Mouse (Mus musculus): ENCODE measurements around the gene Mmp20. TPM values are rescaled to one million over a fixed set of nuclear protein-coding genes. Genes with fewer than 3 reads are reported as not detected.
A peak's percentile ranks its signal among the peaks of the same experiment; 100 is the strongest.

Gene Mmp20
- total RNA-seq, 4 experiments from 2014 or later = not detected

DNA sequence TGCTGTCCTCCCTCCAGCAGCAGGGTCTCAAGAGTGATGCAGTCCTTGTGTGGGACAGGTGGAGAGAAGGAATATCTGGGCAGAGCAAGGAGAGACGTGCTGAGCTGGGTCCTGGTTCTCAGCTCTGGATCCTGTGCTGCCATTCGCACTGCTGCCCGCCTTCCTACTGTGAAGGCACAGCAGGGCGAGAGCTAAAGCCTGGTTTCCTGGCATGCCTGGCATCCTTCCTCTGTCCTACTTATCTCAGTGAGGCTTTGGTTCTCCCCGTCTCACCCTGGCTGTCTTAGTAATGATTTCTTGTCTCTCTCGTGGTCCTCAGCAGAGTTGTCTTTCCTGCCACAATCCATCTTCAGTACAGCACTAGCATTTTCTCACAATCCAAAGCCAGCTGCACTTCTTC, 61.8 kb downstream of the Mmp20 start:
- no peak for DNase-seq (ENCODE audit: low spot score in 2 of 2)

DNA sequence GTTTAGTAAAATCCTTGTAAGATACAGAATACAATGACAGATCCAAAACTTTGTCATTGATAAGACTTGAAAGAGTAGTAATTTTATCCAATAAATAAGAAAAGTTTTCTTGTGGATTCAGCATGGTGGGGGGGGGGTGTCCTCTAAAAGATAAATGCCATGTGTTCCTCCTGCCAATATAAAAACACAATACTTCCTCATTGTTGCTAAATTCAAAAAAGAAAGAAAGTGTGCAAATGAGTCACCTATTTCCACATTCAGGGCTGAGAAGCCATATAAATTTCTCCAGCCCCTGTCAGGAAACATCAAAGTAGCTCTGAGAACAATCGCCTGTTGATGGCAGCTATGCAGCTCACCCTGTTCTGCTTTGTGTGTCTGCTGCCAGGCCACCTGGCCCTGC, 63.8 kb downstream of the Mmp20 start, which contains the start of gene Mmp7:
Gene Mmp7 (plus strand): TSS at position 301 of the 400 bp plus-strand sequence.
- DNase-seq (ENCODE audit: low spot score in 2 of 2) = no peak

DNA sequence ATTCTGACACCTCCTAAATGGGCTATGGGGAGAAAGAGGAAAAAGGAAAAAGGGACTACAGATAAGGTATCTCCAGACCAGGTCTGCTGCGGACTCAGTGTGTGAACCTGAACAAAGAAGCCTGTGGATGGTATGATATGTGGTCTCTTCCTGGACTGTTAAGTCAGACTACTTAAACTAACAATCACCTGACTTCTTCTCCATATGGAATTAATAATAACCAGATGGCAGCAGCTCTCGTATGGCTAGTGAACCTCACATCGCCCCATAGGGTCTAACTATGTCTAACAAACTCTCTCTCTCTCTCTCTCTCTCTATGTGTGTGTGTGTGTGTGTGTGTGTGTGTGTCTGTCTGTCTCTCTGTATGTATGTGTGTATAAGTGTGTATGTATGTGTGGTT, 65.9 kb downstream of the Mmp20 start:
- no peak for DNase-seq (ENCODE audit: low spot score in 2 of 2)

DNA sequence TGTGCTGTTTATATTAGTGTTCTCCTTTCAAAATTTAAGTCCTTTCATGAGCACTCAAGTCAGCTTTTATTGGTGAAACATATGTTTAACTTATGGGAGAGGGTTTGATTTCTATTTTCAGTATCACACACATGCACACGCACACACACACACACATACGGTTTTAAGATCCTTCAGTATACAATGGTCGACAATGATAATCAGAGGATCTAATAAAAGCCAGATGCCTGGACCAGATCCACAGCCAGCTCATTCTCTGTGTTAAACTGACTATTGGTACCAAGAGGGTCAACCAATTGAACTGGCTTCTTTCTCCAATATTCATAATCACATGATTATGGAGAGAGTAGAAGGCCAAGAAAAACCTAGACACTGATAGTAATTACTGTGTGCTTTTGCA, 67.6 kb downstream of the Mmp20 start:
- DNase-seq (ENCODE audit: low spot score in 2 of 2) = no peak

DNA sequence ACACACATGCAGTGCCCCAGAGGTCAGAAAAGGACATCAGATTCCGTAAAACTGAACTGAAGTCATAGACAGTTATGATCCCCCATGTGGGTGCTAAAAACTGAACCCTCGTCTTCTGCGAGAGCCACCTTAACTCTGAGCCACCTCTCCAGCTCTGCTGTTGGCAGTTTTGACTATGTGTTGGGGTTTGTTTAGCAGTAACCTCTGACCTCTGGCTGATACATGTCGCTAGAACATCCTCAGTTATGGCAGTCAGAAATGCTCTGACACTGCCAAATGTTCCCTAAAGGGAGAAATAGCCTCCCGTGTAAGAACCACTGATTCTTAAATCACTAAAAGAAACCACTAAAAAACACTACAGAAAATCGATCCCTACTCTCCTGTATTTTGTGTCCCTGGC, 80.7 kb downstream of the Mmp20 start:
- no peak for DNase-seq (ENCODE audit: low spot score in 2 of 2)

DNA sequence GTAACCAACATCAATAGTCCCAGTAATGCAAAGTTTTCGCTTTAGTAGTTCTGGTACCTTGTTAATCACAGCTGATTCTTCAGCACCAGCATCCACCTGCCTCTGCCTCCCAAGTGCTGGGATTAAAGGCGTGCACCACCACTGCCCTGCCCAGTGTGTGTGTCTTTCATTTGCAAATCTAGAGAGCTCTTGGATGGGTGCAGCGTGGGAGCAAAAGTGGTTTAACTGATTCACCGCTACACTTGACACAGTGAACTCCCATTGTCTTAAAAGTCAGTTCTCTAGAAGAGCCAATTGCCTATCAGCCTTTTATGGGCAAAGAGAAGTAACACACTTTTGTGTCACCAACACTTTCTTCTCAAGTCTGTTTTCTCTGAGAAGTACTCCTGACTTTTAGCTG, 83.2 kb downstream of the Mmp20 start:
- no peak for DNase-seq (ENCODE audit: low spot score in 2 of 2)

DNA sequence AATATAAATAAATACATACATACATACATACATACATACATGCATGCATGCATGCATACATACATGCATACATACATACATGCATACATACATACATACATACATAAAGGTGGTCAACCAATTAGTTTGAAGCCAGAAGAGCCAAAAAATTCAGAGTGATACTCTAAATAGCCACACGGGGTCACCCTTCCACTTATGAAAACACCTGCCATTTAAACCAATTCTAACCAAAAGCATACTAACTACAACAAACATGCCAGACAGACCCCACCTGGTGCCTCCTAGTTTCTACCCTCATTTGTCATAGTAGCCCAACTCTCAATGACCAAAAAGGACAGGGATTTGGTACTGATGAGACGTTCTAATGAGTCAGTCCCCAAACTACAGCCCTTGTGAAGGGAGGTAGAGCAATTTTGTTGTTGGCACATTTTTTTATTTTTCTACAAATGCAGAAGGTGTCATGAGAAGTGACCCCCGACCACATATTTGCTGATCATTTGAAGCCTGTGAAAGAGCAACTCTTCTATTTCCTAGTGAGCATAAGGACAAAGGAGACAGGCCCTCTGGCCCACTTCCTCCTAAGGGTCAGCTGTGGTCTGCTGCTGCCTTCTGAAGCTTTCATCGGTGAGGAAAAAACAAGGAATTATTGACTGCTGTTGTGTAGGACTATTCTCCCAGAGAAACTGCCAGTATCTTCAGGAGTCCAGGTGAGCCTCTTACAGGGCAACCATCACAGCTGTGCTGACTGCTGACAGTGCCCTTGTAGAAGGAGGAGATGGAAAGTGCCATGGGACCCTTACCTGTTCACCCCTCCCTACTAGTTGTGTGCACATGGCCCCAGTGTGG, 86.3 kb downstream of the Mmp20 start:
- peak; percentile 16 to 49 for DNase-seq (ENCODE audit: low spot score in 2 of 2)

DNA sequence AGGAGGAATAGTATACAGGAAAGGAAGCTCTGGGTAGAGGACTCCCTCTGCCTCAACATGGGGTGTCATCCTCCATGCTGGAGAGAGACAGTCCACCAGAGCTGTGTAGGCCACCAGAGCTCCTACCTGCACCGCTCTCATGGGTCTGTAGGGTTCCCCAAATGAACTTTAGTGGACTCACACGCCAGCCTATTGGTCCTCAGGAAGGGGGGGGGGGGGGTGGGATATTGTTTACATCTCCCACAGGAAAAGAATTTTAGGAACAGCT, 86.8 kb downstream of the Mmp20 start:
- no peak for DNase-seq (ENCODE audit: low spot score in 2 of 2)

DNA sequence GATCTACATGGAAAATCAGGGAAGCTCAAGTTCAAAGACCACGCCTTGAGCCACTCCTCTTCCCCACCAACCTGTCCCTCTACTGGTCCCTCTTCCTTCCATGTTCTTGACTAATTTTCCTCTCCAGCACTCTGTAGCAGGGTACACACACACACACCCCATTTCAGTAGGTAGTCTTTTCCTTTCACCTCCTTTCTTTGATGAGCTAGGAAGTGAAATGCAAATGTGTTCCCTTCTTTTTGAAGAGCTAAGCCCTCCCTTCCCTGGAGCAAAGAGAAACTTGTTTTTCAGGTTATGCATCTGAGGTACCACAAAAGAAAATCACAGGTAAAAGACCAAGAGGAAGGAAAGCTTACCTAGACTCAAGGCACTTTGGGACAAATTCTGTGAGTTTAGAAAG, 93.5 kb downstream of the Mmp20 start:
- DNase-seq (ENCODE audit: low spot score in 2 of 2) = no peak

Other genes with a start within 250 kb of the Mmp20 start
- gene Mmp1b, start 240.2 kb upstream of the Mmp20 start, total RNA-seq (2022) = not detected
- not detected for gene Mmp3, start 182.4 kb upstream of the Mmp20 start, total RNA-seq (2022)
- gene Mmp10, start 125.9 kb upstream of the Mmp20 start, total RNA-seq (2022) = not detected
- gene Mmp8, start 69.8 kb upstream of the Mmp20 start, total RNA-seq (2022) = not detected
- not detected for gene Mmp27, start 56.8 kb upstream of the Mmp20 start, total RNA-seq (2022)
- not detected for gene Mmp7, start 63.9 kb downstream of the Mmp20 start, total RNA-seq (2022)
- 10 to 100 TPM in 2 of 4 experiments, 1 to 10 TPM in 2; 9.6 to 15.0 (median 12.1) TPM for gene Tmem123, start 135.8 kb downstream of the Mmp20 start, total RNA-seq (2022)
- gene Birc2, start 208.8 kb downstream of the Mmp20 start, total RNA-seq (2022) = 10 to 100 TPM; 29.8 to 40.3 (median 34.9) TPM
- 1 to 10 TPM; 2.3 to 5.4 (median 3.6) TPM for gene Birc3, start 245.0 kb downstream of the Mmp20 start, total RNA-seq (2022)